Mouse (Mus musculus) cortical plate, adult 2 months (tissue): ENCODE results near the gene Casz1.

Experiments used
- CTCF ChIP-seq: fragments of 200-500 bp; IDR thresholded peaks from 2 replicates; pipeline ENCODE4 v1.5.1; 2011; ENCODE audit warnings: mild to moderate bottlenecking, control low read depth, low read length; ENCODE audit not compliant: insufficient read depth; ENCODE audit errors: extremely low read depth
- POLR2A ChIP-seq: fragments of 200-500 bp; IDR thresholded peaks from 2 replicates; pipeline ENCODE4 v1.6.1; 2011; ENCODE audit warnings: mild to moderate bottlenecking, low read length, control low read depth; ENCODE audit not compliant: insufficient read depth; ENCODE audit errors: extremely low read depth

- no peak for TF ChIP-seq POLR2A
- no peak for TF ChIP-seq CTCF
These were observed 165.4 kb downstream of the Casz1 start for GRCm38 (mm10) chr4:148969610-148970009.
